8 mouse cellular contexts compared by ENCODE assay signal in genomic region chr2:131179990-131180587, GRCm38 (mm10). TPM values are rescaled to one million over a fixed set of nuclear protein-coding genes. Genes with fewer than 3 reads are reported as not detected.
A peak's percentile ranks its signal among the peaks of the same experiment; 100 is the strongest.
DNase-seq lines count a peak whose midpoint lies in the region; ATAC-seq and TF ChIP-seq lines count a peak whose summit lies in the region.

Gene Cenpb, minus strand, starts transcription at chr2:131180067.

- H3K9me3 ChIP-seq in embryonic facial prominence, embryonic 15.5 days (replicated peaks), result no peaks in the 10 kb centered on the region
- H3K9me3 ChIP-seq in kidney, embryonic 14.5 days (ENCODE audit: control insufficient read depth, low read length), result no peaks in the 10 kb centered on the region

- H3K4me1 ChIP-seq in embryonic facial prominence, embryonic 15.5 days, result peaks cover 44% of the 10 kb centered on the region
- H3K4me1 ChIP-seq in kidney, embryonic 14.5 days (ENCODE audit: control insufficient read depth, insufficient read depth, low read length), result peaks cover 38% of the 10 kb centered on the region
- peaks cover 22% of the 10 kb centered on the region for H3K4me1 ChIP-seq in liver, adult 2 months (ENCODE audit: control insufficient read depth, insufficient read depth, low read length)

- H3ac ChIP-seq in myocyte (ENCODE audit: control insufficient read depth, insufficient read length), result peak within 1 kb of the TSS; percentile 58

- H3K4me3 ChIP-seq in embryonic facial prominence, embryonic 15.5 days (replicated peaks), result peak within 1 kb of the TSS; percentile 80
- peak within 1 kb of the TSS; percentile 75 for H3K4me3 ChIP-seq in kidney, embryonic 14.5 days (ENCODE audit: low read length)
- H3K4me3 ChIP-seq in liver, adult 2 months (ENCODE audit: insufficient read depth, low read depth, low read length), result peak within 1 kb of the TSS; percentile 72
- peak within 1 kb of the TSS; percentile 80 for H3K4me3 ChIP-seq in myocyte

- peak within 1 kb of the TSS; percentile 97 for H3K9ac ChIP-seq in embryonic facial prominence, embryonic 15.5 days
- peak within 1 kb of the TSS; percentile 90 for H3K9ac ChIP-seq in kidney, embryonic 14.5 days (ENCODE audit: low read depth, low read length)
- peak within 1 kb of the TSS; percentile 80 for H3K9ac ChIP-seq in liver, adult 2 months (ENCODE audit: low read depth, low read length)

- peak within 1 kb of the TSS; percentile 89 for H3K4me2 ChIP-seq in embryonic facial prominence, embryonic 15.5 days (replicated peaks)
- H3K4me2 ChIP-seq in kidney, embryonic 14.5 days (replicated peaks; ENCODE audit: low read depth, low read length), result peak within 1 kb of the TSS; percentile 97
- H3K4me2 ChIP-seq in myocyte (ENCODE audit: low read depth), result peak within 1 kb of the TSS; percentile 92

- peak; percentile 68 for TF ChIP-seq CTCF in liver, adult 2 months (IDR thresholded peaks at IDR 0.05; ENCODE audit: low read depth, low read length)

- 2% methylated on average over 57 of the region's 57 CpGs for whole genome bisulfite sequencing in embryonic facial prominence, embryonic 15.5 days
- WGBS in kidney, embryonic 14.5 days, result 6% methylated on average over 24 of the region's 57 CpGs
- WGBS in liver, adult 2 months, result 11% methylated on average over 57 of the region's 57 CpGs

- H3K27me3 ChIP-seq in embryonic facial prominence, embryonic 15.5 days, result no peaks in the 10 kb centered on the region
- no peaks in the 10 kb centered on the region for H3K27me3 ChIP-seq in kidney, embryonic 14.5 days (ENCODE audit: control insufficient read depth, insufficient read depth, low read length)
- no peaks in the 10 kb centered on the region for H3K27me3 ChIP-seq in liver, adult 2 months (ENCODE audit: control insufficient read depth, insufficient read depth, low read length)
- no peaks in the 10 kb centered on the region for H3K27me3 ChIP-seq in myocyte (ENCODE audit: control insufficient read depth, insufficient read depth, insufficient read length)

- 0 out of 2 replicates have a peak, but pooled peaks have one; percentile 43 for TF ChIP-seq POLR2A in liver, adult 2 months (IDR thresholded peaks at IDR 0.05; ENCODE audit: extremely low read depth, insufficient read depth, low read length)
- peak; percentile 75 for TF ChIP-seq POLR2A in myocyte (IDR thresholded peaks at IDR 0.05; ENCODE audit: insufficient read length, low read depth)

- DNase-seq in A20 (ENCODE audit: low read depth, low spot score), result peak; percentile 91
- DNase-seq in adrenal gland, postnatal 4 days (ENCODE audit: low spot score in 2 of 2), result peak; percentile 61 to 69
- peak; percentile 71 to 87 for DNase-seq in heart, adult 9 months (ENCODE audit: low spot score in 2 of 2)
- peak; percentile 65 for DNase-seq in liver, adult 2 months (ENCODE audit: extremely low read depth, low read depth, low spot score)
- DNase-seq in spleen, postnatal 4 days (ENCODE audit: low spot score in 2 of 2), result peak; percentile 84 to 93

- peak within 1 kb of the TSS; percentile 92 for H3K27ac ChIP-seq in embryonic facial prominence, embryonic 15.5 days (replicated peaks)
- H3K27ac ChIP-seq in kidney, embryonic 14.5 days (ENCODE audit: low read depth, low read length), result peak within 1 kb of the TSS; percentile 78
- peak within 1 kb of the TSS; percentile 30 for H3K27ac ChIP-seq in liver, adult 2 months (replicated peaks; ENCODE audit: insufficient read depth, low read depth, low read length)

- peaks cover 14% of the 10 kb centered on the region; the same call in 1 of the 2 replicates for H3K36me3 ChIP-seq in embryonic facial prominence, embryonic 15.5 days
- H3K36me3 ChIP-seq in kidney, embryonic 14.5 days (ENCODE audit: control insufficient read depth, insufficient read depth, low read length), result peaks cover 12% of the 10 kb centered on the region; the same call in 1 of the 2 replicates
- no peaks in the 10 kb centered on the region for H3K36me3 ChIP-seq in liver, adult 2 months (ENCODE audit: control insufficient read depth, insufficient read depth, low read length)
- H3K36me3 ChIP-seq in myocyte (ENCODE audit: control insufficient read depth, insufficient read depth), result no peaks in the 10 kb centered on the region

- peak; percentile 85 for ATAC-seq in embryonic facial prominence, embryonic 15.5 days (ENCODE audit: insufficient number of reproducible peaks, low FRiP score, low TSS enrichment, low read depth)
- peak; percentile 87 for ATAC-seq in kidney, embryonic 14.5 days (ENCODE audit: low FRiP score, low TSS enrichment)

- peaks cover 18% of the 10 kb centered on the region for H3K79me2 ChIP-seq in liver, adult 2 months (ENCODE audit: control insufficient read depth, insufficient read depth, low read length)
- H3K79me2 ChIP-seq in myocyte (ENCODE audit: control insufficient read depth, insufficient read depth), result peaks cover 36% of the 10 kb centered on the region

TF ChIP-seq in myocyte, 11 proteins besides CTCF, POLR2A, EP300 and RAD21:
- TF ChIP-seq CEBPB (IDR thresholded peaks at IDR 0.05; ENCODE audit: insufficient read depth, poor library complexity, severe bottlenecking), result no peak
- peak in 1 of 3 experiments; percentile 23 for TF ChIP-seq MYOG (IDR thresholded peaks at IDR 0.05; ENCODE audit: control insufficient read depth in 1 of 3, insufficient read depth in 1 of 3, insufficient read length in 2 of 3, low read depth in 2 of 3)
- peak in 1 of 3 experiments; percentile 52 for TF ChIP-seq MYOD1 (IDR thresholded peaks at IDR 0.05; ENCODE audit: control insufficient read depth in 1 of 3, insufficient read length in 2 of 3, low read depth in 2 of 3)
- peak; percentile 56 for TF ChIP-seq E2F4 (IDR thresholded peaks at IDR 0.05; ENCODE audit: insufficient read depth)
- TF ChIP-seq TCF3 (IDR thresholded peaks at IDR 0.05; ENCODE audit: insufficient read length, low read depth), result no peak
- no peak for TF ChIP-seq REST (IDR thresholded peaks at IDR 0.05; ENCODE audit: insufficient read depth, insufficient read length)
- peak; percentile 67 for TF ChIP-seq POLR2AphosphoS2 (IDR thresholded peaks at IDR 0.05; ENCODE audit: insufficient read length, low read depth)

RNA-seq across cellular contexts. Expression of gene Cenpb, which starts in this region (rescaled TPM):
- 10 to 100 TPM; 81.8 to 84.8 TPM for total RNA-seq in adrenal gland, postnatal 4 days (2021)
- 13.3 and 14.6 TPM in 2 replicates for polyA plus RNA-seq in embryonic facial prominence, embryonic 15.5 days (2015; fragmentation: Nextera tagmentation; extraction: Ambion mirVana)
- 6.9 and 8.0 TPM in 2 replicates for polyA plus RNA-seq in kidney, embryonic 14.5 days (2014; fragmentation: Nextera tagmentation; extraction: Ambion mirVana)
- total RNA-seq in liver, adult 2 months (2014; rRNA removed), result 27.3 and 27.5 TPM in 2 replicates
- 35.2 and 40.5 TPM in 2 replicates for polyA plus RNA-seq in liver, adult 2 months (2012; rRNA removed)
- 130 TPM for polyA plus RNA-seq in myocyte (2012; fragmentation: generic; extraction: Trizol)

Comparison
In these comparisons a context has a peak if more than half of its experiments do, and no peak if none do; other contexts are left out.
1. Peak in every context shown above with its lines: DNase-seq, ATAC-seq, H3K4me3 ChIP-seq and H3K27ac ChIP-seq.
2. H3K27ac ChIP-seq: peak in every context shown above with its lines; median percentile 92 in embryonic facial prominence, embryonic 15.5 days; 78 in kidney, embryonic 14.5 days; 30 in liver, adult 2 months.